Mouse (Mus musculus) stomach, embryonic 15.5 days (tissue): Measurements from ENCODE around the gene Ckap5. TPM values are rescaled to one million over a fixed set of nuclear protein-coding genes. Genes with fewer than 3 reads are reported as not detected.
"Not testable (repeated sequence)": the region's sequence is repeated elsewhere in the genome, so short reads cannot be mapped to it uniquely, and the experiment has no call there.

ENCODE experiments used
- ATAC-seq: fragments of 200-750 bp; cut with Nextera tagmentation; 2 replicates; pipeline ENCODE4 v1.8.0; 2017; ENCODE audit warnings: low read depth, moderate number of reproducible peaks, moderate TSS enrichment; ENCODE audit not compliant: insufficient read depth, low FRiP score
- H3K27ac ChIP-seq: fragments of 300-500 bp; sonication (generic); 2 replicates; pipeline ENCODE4 v1.5.1; 2015; ENCODE audit warnings: mild to moderate bottlenecking, inconsistent platforms
- H3K27me3 ChIP-seq: fragments of 300-500 bp; sonication (generic); replicated peaks from 2 replicates; pipeline ENCODE4 v1.6.1; 2015; ENCODE audit warnings: inconsistent platforms
- H3K36me3 ChIP-seq: fragments of 300-500 bp; sonication (generic); 2 replicates; pipeline ENCODE4 v1.6.1; 2015; ENCODE audit warnings: inconsistent platforms
- H3K4me1 ChIP-seq: fragments of 300-500 bp; sonication (generic); 2 replicates; pipeline ENCODE4 v1.6.1; 2015; ENCODE audit warnings: inconsistent platforms
- H3K4me2 ChIP-seq: fragments of 300-500 bp; sonication (generic); 2 replicates; pipeline ENCODE4 v1.6.1; 2015; ENCODE audit warnings: mild to moderate bottlenecking, inconsistent platforms
- H3K4me3 ChIP-seq: fragments of 300-500 bp; sonication (generic); replicated peaks from 2 replicates; pipeline ENCODE4 v1.5.1; 2015; ENCODE audit warnings: inconsistent platforms
- H3K9ac ChIP-seq: fragments of 300-500 bp; sonication (generic); 2 replicates; pipeline ENCODE4 v1.6.1; 2015; ENCODE audit warnings: inconsistent platforms
- H3K9me3 ChIP-seq: fragments of 300-500 bp; sonication (generic); 2 replicates; pipeline ENCODE4 v1.6.1; 2016; ENCODE audit warnings: inconsistent platforms
- WGBS: fragments of 180-500 bp; shearing (Covaris S2); methylation state at CpG from one replicate; pipeline ENCODE4 v1.1.7; 2015; 5-methylcytosine and 5-hydroxymethylcytosine counted together
- polyA plus RNA-seq: library from polyadenylated mRNA; unstranded; fragments of >200 nt; fragmentation: Nextera tagmentation; extraction: Ambion mirVana; gene quantifications from 2 replicates; pipeline ENCODE4 v1.2.1, GENCODE M21; 2015

The Ckap5 gene
- polyA plus RNA-seq = 80.7 and 81.9 TPM in 2 replicates

GRCm38 (mm10) chr2:91526294-91527146 lies at the start of gene Ckap5:
Gene Ckap5 (plus strand): TSS chr2:91526762.
- Histone ChIP-seq H3K4me3 (peak within 1 kb of the TSS; percentile 98), H3K9ac (peak within 1 kb of the TSS; percentile 96), H3K9me3 (no peaks in the 10 kb centered on the region), H3K4me1 (no peaks in the 10 kb centered on the region), H3K27ac (peak within 1 kb of the TSS; percentile 81), H3K27me3 (no peaks in the 10 kb centered on the region), H3K36me3 (no peaks in the 10 kb centered on the region), H3K4me2 (peak within 1 kb of the TSS; percentile 57)
- ATAC-seq = peak; percentile 98
- WGBS = under 1% methylated on average over 61 of the region's 64 CpGs

- 75% methylated on average over 7 of the region's 7 CpGs for WGBS
- no peak overlapping the region for H3K27ac ChIP-seq
Observed at GRCm38 (mm10) chr2:91476841-91477240, 49.7 kb upstream of the Ckap5 start.

GRCm38 (mm10) chr2:91480399-91480801 lies 46.2 kb upstream of the Ckap5 start:
- H3K27me3 ChIP-seq = no peaks in the 10 kb centered on the region
- no peaks in the 10 kb centered on the region for H3K9me3 ChIP-seq
- ATAC-seq = no peak
- 93% methylated on average over 9 of the region's 9 CpGs for WGBS
- no peak overlapping the region for H3K9ac ChIP-seq
- H3K4me1 ChIP-seq = no peaks in the 10 kb centered on the region
- H3K36me3 ChIP-seq = peaks cover 28% of the 10 kb centered on the region
- H3K4me3 ChIP-seq = no peak overlapping the region
- H3K27ac ChIP-seq = no peak overlapping the region
- no peak overlapping the region for H3K4me2 ChIP-seq

More at GRCm38 (mm10) chr2:91476841-91477240, 49.7 kb upstream of the Ckap5 start:
- no peak for ATAC-seq
- Histone ChIP-seq H3K27me3 (no peaks in the 10 kb centered on the region), H3K4me1 (no peaks in the 10 kb centered on the region), H3K9ac (no peak overlapping the region), H3K9me3 (no peaks in the 10 kb centered on the region), H3K4me2 (no peak overlapping the region), H3K36me3 (peaks cover 30% of the 10 kb centered on the region), H3K4me3 (no peak overlapping the region)

GRCm38 (mm10) chr2:91480805-91481514 lies 45.6 kb upstream of the Ckap5 start:
- H3K27ac ChIP-seq = no peak overlapping the region
- H3K4me1 ChIP-seq = no peaks in the 10 kb centered on the region
- H3K9me3 ChIP-seq = no peaks in the 10 kb centered on the region
- WGBS = 57% methylated on average over 6 of the region's 6 CpGs
- H3K4me3 ChIP-seq = no peak overlapping the region
- peak; percentile 65 for ATAC-seq
- no peak overlapping the region for H3K4me2 ChIP-seq
- H3K27me3 ChIP-seq = no peaks in the 10 kb centered on the region
- H3K36me3 ChIP-seq = peaks cover 24% of the 10 kb centered on the region
- no peak overlapping the region for H3K9ac ChIP-seq

GRCm38 (mm10) chr2:91484698-91485097 lies 41.9 kb upstream of the Ckap5 start:
- Histone ChIP-seq H3K36me3 (peaks cover 32% of the 10 kb centered on the region), H3K4me2 (no peak overlapping the region), H3K27me3 (no peaks in the 10 kb centered on the region), H3K9ac (no peak overlapping the region), H3K4me3 (no peak overlapping the region), H3K4me1 (no peaks in the 10 kb centered on the region), H3K9me3 (no peaks in the 10 kb centered on the region), H3K27ac (no peak overlapping the region)
- 78% methylated on average over 4 of the region's 4 CpGs for WGBS
- no peak for ATAC-seq

- WGBS = 76% methylated on average over 6 of the region's 6 CpGs
- Histone ChIP-seq H3K36me3 (peaks cover 35% of the 10 kb centered on the region), H3K4me3 (no peak overlapping the region), H3K4me2 (no peak overlapping the region), H3K27me3 (no peaks in the 10 kb centered on the region), H3K9ac (no peak overlapping the region), H3K4me1 (no peaks in the 10 kb centered on the region), H3K27ac (no peak overlapping the region), H3K9me3 (no peaks in the 10 kb centered on the region)
- no peak for ATAC-seq
Observed at GRCm38 (mm10) chr2:91485256-91485655, 41.3 kb upstream of the Ckap5 start.

- not testable (repeated sequence) for H3K27me3 ChIP-seq, H3K9ac ChIP-seq, H3K27ac ChIP-seq, H3K4me1 ChIP-seq, H3K4me2 ChIP-seq, H3K4me3 ChIP-seq, H3K9me3 ChIP-seq, ATAC-seq
- peaks cover 31% of the 10 kb centered on the region for H3K36me3 ChIP-seq
- WGBS = 53% methylated on average over 2 of the region's 3 CpGs
Observed at GRCm38 (mm10) chr2:91487295-91487694, 39.3 kb upstream of the Ckap5 start.

GRCm38 (mm10) chr2:91492071-91492635 lies 34.4 kb upstream of the Ckap5 start:
- no peak for ATAC-seq
- Histone ChIP-seq H3K36me3 (peaks cover 47% of the 10 kb centered on the region), H3K9me3 (no peaks in the 10 kb centered on the region), H3K27me3 (no peaks in the 10 kb centered on the region), H3K4me2 (no peak overlapping the region), H3K4me3 (no peak overlapping the region), H3K27ac (no peak overlapping the region), H3K9ac (no peak overlapping the region), H3K4me1 (no peaks in the 10 kb centered on the region)
- 88% methylated on average over 12 of the region's 12 CpGs for WGBS

- H3K4me3 ChIP-seq = no peak overlapping the region
- H3K36me3 ChIP-seq = peaks cover 41% of the 10 kb centered on the region
- no peaks in the 10 kb centered on the region for H3K27me3 ChIP-seq
- no peaks in the 10 kb centered on the region for H3K9me3 ChIP-seq
- H3K4me1 ChIP-seq = no peaks in the 10 kb centered on the region
- H3K27ac ChIP-seq = no peak overlapping the region
- no peak overlapping the region for H3K4me2 ChIP-seq
- WGBS = 94% methylated on average over 9 of the region's 9 CpGs
- ATAC-seq = no peak
- H3K9ac ChIP-seq = no peak overlapping the region
Observed at GRCm38 (mm10) chr2:91493981-91494380, 32.6 kb upstream of the Ckap5 start.

- H3K9me3 ChIP-seq = no peaks in the 10 kb centered on the region
- no peak overlapping the region for H3K9ac ChIP-seq
- no peak for ATAC-seq
- H3K36me3 ChIP-seq = peaks cover 38% of the 10 kb centered on the region; the same call in 1 of the 2 replicates
- H3K4me2 ChIP-seq = no peak overlapping the region
- no peaks in the 10 kb centered on the region for H3K4me1 ChIP-seq
- H3K4me3 ChIP-seq = no peak overlapping the region
- WGBS = 77% methylated on average over 8 of the region's 8 CpGs
- H3K27me3 ChIP-seq = no peaks in the 10 kb centered on the region
- no peak overlapping the region for H3K27ac ChIP-seq
Observed at GRCm38 (mm10) chr2:91498093-91498719, 28.4 kb upstream of the Ckap5 start.

GRCm38 (mm10) chr2:91508076-91508475 lies 18.5 kb upstream of the Ckap5 start:
- Histone ChIP-seq H3K4me3 (no peak overlapping the region), H3K9me3 (no peaks in the 10 kb centered on the region), H3K4me2 (no peak overlapping the region), H3K9ac (no peak overlapping the region), H3K36me3 (peaks cover 27% of the 10 kb centered on the region), H3K27me3 (no peaks in the 10 kb centered on the region), H3K4me1 (no peaks in the 10 kb centered on the region), H3K27ac (no peak overlapping the region)
- no peak for ATAC-seq
- WGBS = 91% methylated on average over 8 of the region's 8 CpGs
